Mouse (Mus musculus) naive thymus-derived CD4-positive, alpha-beta T cell, adult 5 months (primary cell): ENCODE measurements around the gene Adamts2. TPM values are rescaled to one million over a fixed set of nuclear protein-coding genes. Genes with fewer than 3 reads are reported as not detected.

Source experiments
- polyA plus RNA-seq: library from polyadenylated mRNA; unstranded; fragments of 100-300 nt; shearing (Covaris generic); gene quantifications from one replicate; pipeline ENCODE4 v1.2.1, GENCODE M21; 2017

Gene Adamts2
- polyA plus RNA-seq = not detected

DNA sequence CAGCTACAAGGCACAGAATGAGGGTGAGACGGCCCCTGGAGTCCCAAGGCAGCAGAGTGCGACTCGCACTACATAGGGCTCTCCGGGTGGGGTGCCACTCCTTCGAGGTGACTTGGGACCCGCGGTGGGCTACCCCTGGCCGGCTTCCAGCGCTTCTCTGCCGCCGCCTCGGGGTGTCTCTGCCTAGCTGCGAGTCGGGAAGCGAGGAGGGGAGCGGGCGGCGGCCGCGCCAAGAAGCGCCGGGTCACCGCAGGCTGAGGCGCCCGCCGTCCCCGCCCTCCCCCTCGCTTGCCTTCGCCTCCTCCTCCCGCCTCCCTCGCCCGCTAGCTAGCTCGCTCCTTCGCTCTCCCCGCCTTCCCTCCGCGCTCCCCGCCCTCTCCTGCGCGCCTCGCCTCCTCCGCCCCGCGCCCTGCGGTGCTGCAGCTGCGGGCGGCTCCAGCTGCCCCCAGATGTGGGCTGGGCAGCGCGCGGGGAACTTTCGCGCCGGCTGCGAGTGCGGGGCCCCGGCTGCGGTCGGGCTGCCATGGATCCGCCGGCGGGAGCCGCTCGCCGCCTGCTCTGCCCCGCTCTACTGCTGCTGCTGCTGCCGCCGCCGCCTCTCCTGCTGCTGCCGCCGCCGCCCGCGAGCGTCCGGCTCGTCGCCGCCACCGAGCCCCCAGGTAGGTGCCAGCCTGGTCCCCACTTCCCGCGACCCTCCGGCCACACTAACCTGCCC lies at the start of gene Adamts2:
Adamts2 (plus strand) TSS at position 444 of the 715 bp plus-strand sequence.

GRCm38 (mm10) chr11:50827010-50827953 lies 225.4 kb downstream of the Adamts2 start, which contains the start of gene Zfp354c:
Zfp354c (minus strand) TSS chr11:50827724.

GRCm38 (mm10) chr11:50841023-50841735 lies 239.3 kb downstream of the Adamts2 start, which contains the start of gene Zfp879:
Zfp879 (minus strand) TSS chr11:50841552.

DNA sequence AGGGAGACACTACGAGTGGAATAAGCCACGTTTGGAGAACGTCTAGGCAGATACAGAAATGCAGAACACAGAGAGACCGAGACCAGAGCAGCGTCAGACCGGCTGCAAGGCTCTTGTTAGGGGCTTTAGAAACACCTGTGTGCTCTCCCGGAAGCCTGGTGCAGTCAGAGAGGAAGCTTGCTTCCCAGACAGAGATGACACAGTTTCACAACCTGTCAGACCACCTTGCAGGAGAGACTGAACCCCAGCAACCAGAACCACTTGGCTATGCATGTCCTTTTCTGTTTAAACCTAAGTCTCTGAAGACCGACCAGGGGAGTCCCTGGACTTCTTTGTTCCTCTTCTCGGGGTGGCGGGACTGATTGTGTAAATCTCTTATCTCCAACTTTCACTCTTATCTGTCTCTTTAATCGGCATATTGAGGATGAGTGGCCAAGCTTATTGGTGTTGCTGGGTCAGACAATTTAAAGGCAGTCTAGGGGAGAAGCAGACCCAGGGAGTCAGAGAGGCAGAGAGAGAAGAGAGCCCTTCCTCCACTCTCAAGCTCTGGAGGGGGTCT lies 248.4 kb downstream of the Adamts2 start, which contains the start of gene Grm6:
Grm6 (plus strand) TSS at position 509 of the 559 bp plus-strand sequence.

Other genes starting within 250 kb of the Adamts2 start
- gene Cby3, start 247.6 kb upstream of the Adamts2 start, polyA plus RNA-seq = not detected
- gene Hnrnph1, start 225.1 kb upstream of the Adamts2 start, polyA plus RNA-seq = 333 TPM
- gene Rufy1, start 171.0 kb upstream of the Adamts2 start, polyA plus RNA-seq = 23.6 TPM
- 6.9 TPM for gene Zfp354c, start 225.6 kb downstream of the Adamts2 start, polyA plus RNA-seq
- gene Zfp879, start 239.5 kb downstream of the Adamts2 start, polyA plus RNA-seq = 0.15 TPM
- 0.68 TPM for gene Grm6, start 248.6 kb downstream of the Adamts2 start, polyA plus RNA-seq